Mouse (Mus musculus): ENCODE results near the gene Slc12a3. TPM values are rescaled to one million over a fixed set of nuclear protein-coding genes. Genes with fewer than 3 reads are reported as not detected.

Slc12a3 gene
- polyA plus RNA-seq, 1 experiment from 2014 or later: 0.05 TPM

- DNase-seq (ENCODE audit: low spot score) (no peak), ATAC-seq (replicated peaks; ENCODE audit: low FRiP score, low TSS enrichment, low read depth) (no peak)
- H3K27me3 ChIP-seq (replicated peaks; ENCODE audit: control insufficient read depth, insufficient read depth, low read length): no peaks in the 10 kb centered on the region
- no peak overlapping the region for H3K4me3 ChIP-seq (ENCODE audit: low read depth, low read length)
- peaks cover 5% of the 10 kb centered on the region; the same call in 1 of the 2 replicates for H3K4me1 ChIP-seq (replicated peaks; ENCODE audit: control insufficient read depth, insufficient read depth, low read length)
- no peaks in the 10 kb centered on the region for H3K9me3 ChIP-seq (ENCODE audit: control insufficient read depth, low read length)
- no peak overlapping the region for H3K9ac ChIP-seq (ENCODE audit: low read length)
- H3K27ac ChIP-seq (ENCODE audit: low read depth): no peak overlapping the region
- WGBS: 62% methylated on average over 5 of the region's 5 CpGs
- no peak overlapping the region for H3K4me2 ChIP-seq (ENCODE audit: low read length)
- H3K36me3 ChIP-seq (ENCODE audit: control insufficient read depth, insufficient read depth, low read length): no peaks in the 10 kb centered on the region
Observed at GRCm38 (mm10) chr8:94358541-94358940, 29.5 kb downstream of the Slc12a3 start.

GRCm38 (mm10) chr8:94361774-94362431, 32.9 kb downstream of the Slc12a3 start:
- peaks cover 5% of the 10 kb centered on the region; the same call in 1 of the 2 replicates for H3K4me1 ChIP-seq (replicated peaks; ENCODE audit: control insufficient read depth, insufficient read depth, low read length)
- no peak overlapping the region for H3K27ac ChIP-seq (ENCODE audit: low read depth)
- H3K36me3 ChIP-seq (ENCODE audit: control insufficient read depth, insufficient read depth, low read length): no peaks in the 10 kb centered on the region
- 80% methylated on average over 6 of the region's 6 CpGs for WGBS
- ATAC-seq (replicated peaks; ENCODE audit: low FRiP score, low TSS enrichment, low read depth): no peak
- H3K4me2 ChIP-seq (ENCODE audit: low read length): no peak overlapping the region
- H3K4me3 ChIP-seq (ENCODE audit: low read depth, low read length): no peak overlapping the region
- no peaks in the 10 kb centered on the region for H3K27me3 ChIP-seq (replicated peaks; ENCODE audit: control insufficient read depth, insufficient read depth, low read length)
- H3K9ac ChIP-seq (ENCODE audit: low read length): no peak overlapping the region
- H3K9me3 ChIP-seq (ENCODE audit: control insufficient read depth, low read length): no peaks in the 10 kb centered on the region
- DNase-seq (ENCODE audit: low spot score): no peak

- H3K27ac ChIP-seq (ENCODE audit: low read depth): no peak overlapping the region
- no peak overlapping the region for H3K4me2 ChIP-seq (ENCODE audit: low read length)
- H3K4me1 ChIP-seq (replicated peaks; ENCODE audit: control insufficient read depth, insufficient read depth, low read length): peaks cover 5% of the 10 kb centered on the region; the same call in 1 of the 2 replicates
- no peak overlapping the region for H3K4me3 ChIP-seq (ENCODE audit: low read depth, low read length)
- WGBS: 76% methylated on average over 7 of the region's 7 CpGs
- ATAC-seq (replicated peaks; ENCODE audit: low FRiP score, low TSS enrichment, low read depth) (0 out of 2 replicates have a peak, but pooled peaks have one; percentile 47), DNase-seq (ENCODE audit: low spot score) (no peak)
- H3K9me3 ChIP-seq (ENCODE audit: control insufficient read depth, low read length): no peaks in the 10 kb centered on the region
- H3K36me3 ChIP-seq (ENCODE audit: control insufficient read depth, insufficient read depth, low read length): no peaks in the 10 kb centered on the region
- H3K27me3 ChIP-seq (replicated peaks; ENCODE audit: control insufficient read depth, insufficient read depth, low read length): no peaks in the 10 kb centered on the region
- no peak overlapping the region for H3K9ac ChIP-seq (ENCODE audit: low read length)
Observed at GRCm38 (mm10) chr8:94362607-94363239, 33.7 kb downstream of the Slc12a3 start.

- no peaks in the 10 kb centered on the region for H3K9me3 ChIP-seq (ENCODE audit: control insufficient read depth, low read length)
- no peak overlapping the region for H3K27ac ChIP-seq (ENCODE audit: low read depth)
- H3K4me3 ChIP-seq (ENCODE audit: low read depth, low read length): no peak overlapping the region
- ATAC-seq (replicated peaks; ENCODE audit: low FRiP score, low TSS enrichment, low read depth): peak; percentile 60; the same call in 1 of the 2 replicates
- H3K27me3 ChIP-seq (replicated peaks; ENCODE audit: control insufficient read depth, insufficient read depth, low read length): no peaks in the 10 kb centered on the region
- H3K4me2 ChIP-seq (ENCODE audit: low read length): no peak overlapping the region
- 50% methylated on average over 4 of the region's 4 CpGs for WGBS
- H3K4me1 ChIP-seq (replicated peaks; ENCODE audit: control insufficient read depth, insufficient read depth, low read length): peaks cover 5% of the 10 kb centered on the region; the same call in 1 of the 2 replicates
- DNase-seq (ENCODE audit: low spot score): no peak
- no peaks in the 10 kb centered on the region for H3K36me3 ChIP-seq (ENCODE audit: control insufficient read depth, insufficient read depth, low read length)
- H3K9ac ChIP-seq (ENCODE audit: low read length): no peak overlapping the region
Observed at GRCm38 (mm10) chr8:94363288-94363688, 34.3 kb downstream of the Slc12a3 start.

- no peak for DNase-seq (ENCODE audit: low spot score)
- Histone ChIP-seq H3K9ac (ENCODE audit: low read length) (no peak overlapping the region), H3K4me1 (replicated peaks; ENCODE audit: control insufficient read depth, insufficient read depth, low read length) (peaks cover 5% of the 10 kb centered on the region; the same call in 1 of the 2 replicates), H3K4me2 (ENCODE audit: low read length) (no peak overlapping the region), H3K4me3 (ENCODE audit: low read depth, low read length) (no peak overlapping the region), H3K27ac (ENCODE audit: low read depth) (no peak overlapping the region), H3K27me3 (replicated peaks; ENCODE audit: control insufficient read depth, insufficient read depth, low read length) (no peaks in the 10 kb centered on the region), H3K36me3 (ENCODE audit: control insufficient read depth, insufficient read depth, low read length) (no peaks in the 10 kb centered on the region), H3K9me3 (ENCODE audit: control insufficient read depth, low read length) (no peaks in the 10 kb centered on the region)
- ATAC-seq (replicated peaks; ENCODE audit: low FRiP score, low TSS enrichment, low read depth): no peak
- WGBS: 90% methylated on average over 2 of the region's 2 CpGs
Observed at GRCm38 (mm10) chr8:94363906-94364305, 34.9 kb downstream of the Slc12a3 start.

- Histone ChIP-seq H3K9me3 (ENCODE audit: control insufficient read depth, low read length) (no peaks in the 10 kb centered on the region), H3K4me1 (replicated peaks; ENCODE audit: control insufficient read depth, insufficient read depth, low read length) (peaks cover 5% of the 10 kb centered on the region; the same call in 1 of the 2 replicates)
- 84% methylated on average over 6 of the region's 6 CpGs for WGBS
Observed at GRCm38 (mm10) chr8:94364686-94365312, 35.8 kb downstream of the Slc12a3 start.

GRCm38 (mm10) chr8:94365410-94365981, 36.5 kb downstream of the Slc12a3 start:
- H3K4me2 ChIP-seq (ENCODE audit: low read length): no peak overlapping the region
- H3K4me1 ChIP-seq (replicated peaks; ENCODE audit: control insufficient read depth, insufficient read depth, low read length): peaks cover 5% of the 10 kb centered on the region; the same call in 1 of the 2 replicates
- no peak overlapping the region for H3K27ac ChIP-seq (ENCODE audit: low read depth)
- no peaks in the 10 kb centered on the region for H3K9me3 ChIP-seq (ENCODE audit: control insufficient read depth, low read length)
- no peaks in the 10 kb centered on the region for H3K36me3 ChIP-seq (ENCODE audit: control insufficient read depth, insufficient read depth, low read length)
- 0 out of 2 replicates have a peak, but pooled peaks have one; percentile 40 for ATAC-seq (replicated peaks; ENCODE audit: low FRiP score, low TSS enrichment, low read depth)
- 82% methylated on average over 9 of the region's 9 CpGs for WGBS
- no peak for DNase-seq (ENCODE audit: low spot score)
- H3K4me3 ChIP-seq (ENCODE audit: low read depth, low read length): no peak overlapping the region
- no peak overlapping the region for H3K9ac ChIP-seq (ENCODE audit: low read length)
- no peaks in the 10 kb centered on the region for H3K27me3 ChIP-seq (replicated peaks; ENCODE audit: control insufficient read depth, insufficient read depth, low read length)

More at GRCm38 (mm10) chr8:94364686-94365312, 35.8 kb downstream of the Slc12a3 start:
- no peak overlapping the region for H3K9ac ChIP-seq (ENCODE audit: low read length)
- H3K27ac ChIP-seq (ENCODE audit: low read depth): no peak overlapping the region
- H3K27me3 ChIP-seq (replicated peaks; ENCODE audit: control insufficient read depth, insufficient read depth, low read length): no peaks in the 10 kb centered on the region
- no peak overlapping the region for H3K4me2 ChIP-seq (ENCODE audit: low read length)
- no peak for DNase-seq (ENCODE audit: low spot score)
- H3K4me3 ChIP-seq (ENCODE audit: low read depth, low read length): no peak overlapping the region
- no peak for ATAC-seq (replicated peaks; ENCODE audit: low FRiP score, low TSS enrichment, low read depth)
- no peaks in the 10 kb centered on the region for H3K36me3 ChIP-seq (ENCODE audit: control insufficient read depth, insufficient read depth, low read length)

GRCm38 (mm10) chr8:94370839-94371238, 41.8 kb downstream of the Slc12a3 start:
- ATAC-seq (replicated peaks; ENCODE audit: low FRiP score, low TSS enrichment, low read depth) (no peak), DNase-seq (ENCODE audit: low spot score) (no peak)
- H3K36me3 ChIP-seq (ENCODE audit: control insufficient read depth, insufficient read depth, low read length): no peaks in the 10 kb centered on the region
- no peak overlapping the region for H3K9ac ChIP-seq (ENCODE audit: low read length)
- no peaks in the 10 kb centered on the region for H3K4me1 ChIP-seq (replicated peaks; ENCODE audit: control insufficient read depth, insufficient read depth, low read length)
- WGBS: 83% methylated on average over 5 of the region's 5 CpGs
- H3K4me3 ChIP-seq (ENCODE audit: low read depth, low read length): no peak overlapping the region
- H3K4me2 ChIP-seq (ENCODE audit: low read length): no peak overlapping the region
- no peaks in the 10 kb centered on the region for H3K27me3 ChIP-seq (replicated peaks; ENCODE audit: control insufficient read depth, insufficient read depth, low read length)
- no peak overlapping the region for H3K27ac ChIP-seq (ENCODE audit: low read depth)
- H3K9me3 ChIP-seq (ENCODE audit: control insufficient read depth, low read length): no peaks in the 10 kb centered on the region

Data from intestine, embryonic 14.5 days (tissue).